Mouse (Mus musculus): ENCODE results near the gene Kbtbd12. TPM values are rescaled to one million over a fixed set of nuclear protein-coding genes. Genes with fewer than 3 reads are reported as not detected.

The Kbtbd12 gene
- polyA plus RNA-seq, 1 experiment from 2014 or later = 1.4 TPM

- H3K4me3 ChIP-seq (replicated peaks) = no peak overlapping the region
- 0 out of 2 replicates have a peak, but pooled peaks have one; percentile 36 for ATAC-seq (ENCODE audit: low FRiP score)
- WGBS = 28% methylated on average over 3 of the region's 3 CpGs
These were observed 2.6 kb upstream of the Kbtbd12 start for GRCm38 (mm10) chr6:88640331-88640730.

GRCm38 (mm10) chr6:88639921-88640320, 2.2 kb upstream of the Kbtbd12 start:
- Histone ChIP-seq H3K4me2 (peak overlapping the region; percentile 41), H3K27ac (replicated peaks) (peak overlapping the region; percentile 74), H3K9me3 (replicated peaks) (no peaks in the 10 kb centered on the region), H3K4me1 (peaks cover 18% of the 10 kb centered on the region), H3K4me3 (replicated peaks) (no peak overlapping the region), H3K27me3 (replicated peaks) (no peaks in the 10 kb centered on the region), H3K36me3 (no peaks in the 10 kb centered on the region), H3K9ac (replicated peaks) (peak overlapping the region; percentile 26; the same call in 1 of the 2 replicates)
- 4% methylated on average over 9 of the region's 9 CpGs for WGBS
- peak; percentile 90 for ATAC-seq (ENCODE audit: low FRiP score)

More at GRCm38 (mm10) chr6:88640331-88640730, 2.6 kb upstream of the Kbtbd12 start:
- H3K36me3 ChIP-seq = no peaks in the 10 kb centered on the region
- H3K9me3 ChIP-seq (replicated peaks) = no peaks in the 10 kb centered on the region
- peak overlapping the region; percentile 26; the same call in 1 of the 2 replicates for H3K9ac ChIP-seq (replicated peaks)
- H3K4me2 ChIP-seq = peak overlapping the region; percentile 41
- no peaks in the 10 kb centered on the region for H3K27me3 ChIP-seq (replicated peaks)
- peaks cover 18% of the 10 kb centered on the region for H3K4me1 ChIP-seq
- H3K27ac ChIP-seq (replicated peaks) = peak overlapping the region; percentile 74

- H3K9ac ChIP-seq (replicated peaks) = 0 out of 2 replicates have a peak overlapping the region, but pooled peaks have one; percentile 26
- 42% methylated on average over 6 of the region's 6 CpGs for WGBS
- ATAC-seq (ENCODE audit: low FRiP score) = no peak; the same call in 1 of the 2 replicates
These were observed 1.7 kb upstream of the Kbtbd12 start for GRCm38 (mm10) chr6:88639372-88639920.

GRCm38 (mm10) chr6:88638917-88639316, 1.2 kb upstream of the Kbtbd12 start:
- no peak overlapping the region for H3K4me2 ChIP-seq
- no peaks in the 10 kb centered on the region for H3K27me3 ChIP-seq (replicated peaks)
- H3K4me3 ChIP-seq (replicated peaks) = no peak overlapping the region
- no peaks in the 10 kb centered on the region for H3K36me3 ChIP-seq
- WGBS = 31% methylated on average over 1 of the region's 1 CpGs
- peaks cover 18% of the 10 kb centered on the region for H3K4me1 ChIP-seq
- ATAC-seq (ENCODE audit: low FRiP score) = no peak
- no peaks in the 10 kb centered on the region for H3K9me3 ChIP-seq (replicated peaks)
- peak overlapping the region; percentile 74 for H3K27ac ChIP-seq (replicated peaks)
- H3K9ac ChIP-seq (replicated peaks) = no peak overlapping the region

More at GRCm38 (mm10) chr6:88639372-88639920, 1.7 kb upstream of the Kbtbd12 start:
- Histone ChIP-seq H3K9me3 (replicated peaks) (no peaks in the 10 kb centered on the region), H3K27ac (replicated peaks) (peak overlapping the region; percentile 74), H3K4me1 (peaks cover 18% of the 10 kb centered on the region), H3K36me3 (no peaks in the 10 kb centered on the region), H3K27me3 (replicated peaks) (no peaks in the 10 kb centered on the region), H3K4me3 (replicated peaks) (no peak overlapping the region), H3K4me2 (peak overlapping the region; percentile 41)

- Histone ChIP-seq H3K4me2 (no peak overlapping the region), H3K4me1 (peaks cover 15% of the 10 kb centered on the region), H3K4me3 (replicated peaks) (no peak overlapping the region), H3K9me3 (replicated peaks) (no peaks in the 10 kb centered on the region), H3K27me3 (replicated peaks) (no peaks in the 10 kb centered on the region), H3K27ac (replicated peaks) (no peak overlapping the region), H3K36me3 (no peaks in the 10 kb centered on the region), H3K9ac (replicated peaks) (no peak overlapping the region)
- 92% methylated on average over 6 of the region's 6 CpGs for WGBS
- no peak for ATAC-seq (ENCODE audit: low FRiP score)
These were observed 1.6 kb downstream of the Kbtbd12 start for GRCm38 (mm10) chr6:88635881-88636754.

GRCm38 (mm10) chr6:88631293-88631692, 6.5 kb downstream of the Kbtbd12 start:
- H3K4me3 ChIP-seq (replicated peaks) = no peak overlapping the region
- no peak overlapping the region for H3K9ac ChIP-seq (replicated peaks)
- H3K27me3 ChIP-seq (replicated peaks) = no peaks in the 10 kb centered on the region
- no peaks in the 10 kb centered on the region for H3K36me3 ChIP-seq
- no peaks in the 10 kb centered on the region for H3K9me3 ChIP-seq (replicated peaks)
- peaks cover 21% of the 10 kb centered on the region for H3K4me1 ChIP-seq
- WGBS = 75% methylated on average over 6 of the region's 6 CpGs
- no peak for ATAC-seq (ENCODE audit: low FRiP score)
- no peak overlapping the region for H3K4me2 ChIP-seq
- no peak overlapping the region for H3K27ac ChIP-seq (replicated peaks)

- Histone ChIP-seq H3K4me2 (no peak overlapping the region), H3K4me1 (peaks cover 26% of the 10 kb centered on the region), H3K4me3 (replicated peaks) (no peak overlapping the region), H3K9ac (replicated peaks) (no peak overlapping the region), H3K36me3 (no peaks in the 10 kb centered on the region), H3K27ac (replicated peaks) (no peak overlapping the region), H3K9me3 (replicated peaks) (no peaks in the 10 kb centered on the region), H3K27me3 (replicated peaks) (no peaks in the 10 kb centered on the region)
- no peak for ATAC-seq (ENCODE audit: low FRiP score)
- WGBS = 28% methylated on average over 5 of the region's 5 CpGs
These were observed 7.2 kb downstream of the Kbtbd12 start for GRCm38 (mm10) chr6:88630560-88630959.

GRCm38 (mm10) chr6:88629821-88630220, 7.9 kb downstream of the Kbtbd12 start:
- no peaks in the 10 kb centered on the region for H3K36me3 ChIP-seq
- H3K9me3 ChIP-seq (replicated peaks) = no peaks in the 10 kb centered on the region
- no peak overlapping the region for H3K9ac ChIP-seq (replicated peaks)
- no peak overlapping the region for H3K27ac ChIP-seq (replicated peaks)
- peaks cover 28% of the 10 kb centered on the region for H3K4me1 ChIP-seq
- no peak overlapping the region for H3K4me3 ChIP-seq (replicated peaks)
- WGBS = 93% methylated on average over 2 of the region's 2 CpGs
- H3K4me2 ChIP-seq = no peak overlapping the region
- ATAC-seq (ENCODE audit: low FRiP score) = no peak
- no peaks in the 10 kb centered on the region for H3K27me3 ChIP-seq (replicated peaks)

- Histone ChIP-seq H3K4me3 (replicated peaks) (peak overlapping the region; percentile 53), H3K4me2 (peak overlapping the region; percentile 96), H3K9me3 (replicated peaks) (no peaks in the 10 kb centered on the region), H3K4me1 (peaks cover 28% of the 10 kb centered on the region), H3K27me3 (replicated peaks) (no peaks in the 10 kb centered on the region), H3K9ac (replicated peaks) (peak overlapping the region; percentile 57), H3K36me3 (no peaks in the 10 kb centered on the region), H3K27ac (replicated peaks) (peak overlapping the region; percentile 92)
- ATAC-seq (ENCODE audit: low FRiP score) = peak; percentile 94
- under 1% methylated on average over 50 of the region's 51 CpGs for WGBS
These were observed 10.4 kb downstream of the Kbtbd12 start for GRCm38 (mm10) chr6:88627317-88627811.

GRCm38 (mm10) chr6:88626912-88627311, 10.8 kb downstream of the Kbtbd12 start:
- Histone ChIP-seq H3K36me3 (no peaks in the 10 kb centered on the region), H3K9ac (replicated peaks) (peak overlapping the region; percentile 57), H3K4me3 (replicated peaks) (peak overlapping the region; percentile 53), H3K4me2 (peak overlapping the region; percentile 96), H3K27ac (replicated peaks) (peak overlapping the region; percentile 92), H3K27me3 (replicated peaks) (no peaks in the 10 kb centered on the region), H3K4me1 (peaks cover 28% of the 10 kb centered on the region), H3K9me3 (replicated peaks) (no peaks in the 10 kb centered on the region)
- peak; percentile 83 for ATAC-seq (ENCODE audit: low FRiP score)
- 5% methylated on average over 11 of the region's 11 CpGs for WGBS

- Histone ChIP-seq H3K4me1 (peaks cover 28% of the 10 kb centered on the region), H3K36me3 (no peaks in the 10 kb centered on the region), H3K4me2 (peak overlapping the region; percentile 96), H3K27me3 (replicated peaks) (no peaks in the 10 kb centered on the region), H3K9me3 (replicated peaks) (no peaks in the 10 kb centered on the region), H3K4me3 (replicated peaks) (no peak overlapping the region; the same call in 1 of the 2 replicates), H3K27ac (replicated peaks) (peak overlapping the region; percentile 92), H3K9ac (replicated peaks) (no peak overlapping the region)
- ATAC-seq (ENCODE audit: low FRiP score) = no peak; the same call in none of the 2 replicates
- WGBS = 14% methylated on average over 4 of the region's 4 CpGs
These were observed 11.3 kb downstream of the Kbtbd12 start for GRCm38 (mm10) chr6:88626462-88626861.
